Mouse (Mus musculus) erythroid progenitor cell, adult 5-6 weeks (primary cell): Measurements from ENCODE around the gene Hist1h2ap. TPM values are rescaled to one million over a fixed set of nuclear protein-coding genes. Genes with fewer than 3 reads are reported as not detected.

Experiments used
- ATAC-seq: replicated peaks from 2 replicates; pipeline ENCODE4 v1.8.0; 2016; ENCODE audit warnings: moderate number of reproducible peaks, mild to moderate bottlenecking, moderate TSS enrichment, inconsistent platforms; ENCODE audit not compliant: poor library complexity, low FRiP score, severe bottlenecking
- total RNA-seq, 2 experiments: library from RNA; stranded (forward) in 1 of 2; stranded (reverse) in 1 of 2; fragments of 150-400 nt in 1 of 2; fragments of 186-747, 209-891 nt in 1 of 2; gene quantifications; 2 replicates each; pipeline versions ENCODE4 v1.2.3 to v1.2.4; 2015 to 2017; ENCODE audit warnings: low replicate concordance in 2 of 2

Gene Hist1h2ap
- total RNA-seq, 2 experiments from 2014 or later, result 329 to 16,342 TPM

GRCm38 (mm10) chr13:21811539-21811938, 21.8 kb downstream of the Hist1h2ap start, which contains the start of gene Hist1h4m:
TSS of gene Hist1h4m (plus strand) at chr13:21811746.
- peak; percentile 52 for ATAC-seq

GRCm38 (mm10) chr13:21811074-21811473, 22.2 kb downstream of the Hist1h2ap start:
- peak; percentile 55 for ATAC-seq

GRCm38 (mm10) chr13:21810073-21810472, 23.2 kb downstream of the Hist1h2ap start, which contains the start of the genes Hist1h2bq and Hist1h2ao:
TSS of gene Hist1h2bq (minus strand) at chr13:21810197.
TSS of gene Hist1h2ao (plus strand) at chr13:21810465.
- peak; percentile 80 for ATAC-seq

GRCm38 (mm10) chr13:21803058-21803457, 30.2 kb downstream of the Hist1h2ap start:
- peak; percentile 83 for ATAC-seq

- ATAC-seq, result peak; percentile 80
Measured at GRCm38 (mm10) chr13:21797163-21797562, 36.1 kb downstream of the Hist1h2ap start.

- ATAC-seq, result no peak
Measured at GRCm38 (mm10) chr13:21795584-21795983, 37.7 kb downstream of the Hist1h2ap start.

GRCm38 (mm10) chr13:21790601-21791283, 42.6 kb downstream of the Hist1h2ap start:
- ATAC-seq, result no peak

GRCm38 (mm10) chr13:21789925-21790324, 43.4 kb downstream of the Hist1h2ap start:
- ATAC-seq, result no peak

- no peak for ATAC-seq
Measured at GRCm38 (mm10) chr13:21787760-21788593, 45.3 kb downstream of the Hist1h2ap start.

GRCm38 (mm10) chr13:21786899-21787629, 46.2 kb downstream of the Hist1h2ap start, which contains the start of the genes Hist1h2an and Hist1h2bp:
TSS of gene Hist1h2an (minus strand) at chr13:21787218.
TSS of gene Hist1h2bp (plus strand) at chr13:21787461.
- ATAC-seq, result peak; percentile 74

GRCm38 (mm10) chr13:21786189-21786898, 47.0 kb downstream of the Hist1h2ap start:
- peak; percentile 8 for ATAC-seq

- ATAC-seq, result no peak
Measured at GRCm38 (mm10) chr13:21784311-21784710, 49.0 kb downstream of the Hist1h2ap start.

GRCm38 (mm10) chr13:21783734-21784161, 49.6 kb downstream of the Hist1h2ap start:
- no peak for ATAC-seq

GRCm38 (mm10) chr13:21783255-21783617, 50.1 kb downstream of the Hist1h2ap start, which contains the start of gene Hist1h3i:
TSS of gene Hist1h3i (minus strand) at chr13:21783370.
- ATAC-seq, result 0 out of 2 replicates have a peak, but pooled peaks have one; percentile 8

Other genes starting within 250 kb of the Hist1h2ap start
- gene Olfr1362, start 219.5 kb downstream of the Hist1h2ap start, total RNA-seq (2015; ENCODE audit: low replicate concordance), result not detected in 2 replicates
- not detected in 2 replicates for gene Olfr1362, start 219.5 kb downstream of the Hist1h2ap start, total RNA-seq (2017; ENCODE audit: low replicate concordance)
- gene Olfr11, start 191.0 kb downstream of the Hist1h2ap start, total RNA-seq (2015; ENCODE audit: low replicate concordance), result not detected in 2 replicates
- gene Olfr11, start 191.0 kb downstream of the Hist1h2ap start, total RNA-seq (2017; ENCODE audit: low replicate concordance), result not detected in 2 replicates
- gene Olfr1361, start 170.1 kb downstream of the Hist1h2ap start, total RNA-seq (2015; ENCODE audit: low replicate concordance), result not detected in 2 replicates
- gene Olfr1361, start 170.1 kb downstream of the Hist1h2ap start, total RNA-seq (2017; ENCODE audit: low replicate concordance), result not detected in 2 replicates
- not detected in 2 replicates for gene Olfr1360, start 156.1 kb downstream of the Hist1h2ap start, total RNA-seq (2015; ENCODE audit: low replicate concordance)
- not detected in 2 replicates for gene Olfr1360, start 156.1 kb downstream of the Hist1h2ap start, total RNA-seq (2017; ENCODE audit: low replicate concordance)
- gene Olfr1359, start 135.4 kb downstream of the Hist1h2ap start, total RNA-seq (2015; ENCODE audit: low replicate concordance), result not detected in 2 replicates
- gene Olfr1359, start 135.4 kb downstream of the Hist1h2ap start, total RNA-seq (2017; ENCODE audit: low replicate concordance), result not detected in 2 replicates
- gene Hist1h2bl, start 117.4 kb downstream of the Hist1h2ap start, total RNA-seq (2015; ENCODE audit: low replicate concordance), result 989 and 1,130 TPM in 2 replicates
- gene Hist1h2bl, start 117.4 kb downstream of the Hist1h2ap start, total RNA-seq (2017; ENCODE audit: low replicate concordance), result 1,595 and 2,060 TPM in 2 replicates
- gene Hist1h2ai, start 117.1 kb downstream of the Hist1h2ap start, total RNA-seq (2015; ENCODE audit: low replicate concordance), result 22.6 and 24.1 TPM in 2 replicates
- gene Hist1h2ai, start 117.1 kb downstream of the Hist1h2ap start, total RNA-seq (2017; ENCODE audit: low replicate concordance), result 2,450 and 5,888 TPM in 2 replicates
- 64.9 and 143 TPM in 2 replicates for gene Hist1h3h, start 115.8 kb downstream of the Hist1h2ap start, total RNA-seq (2015; ENCODE audit: low replicate concordance)
- gene Hist1h3h, start 115.8 kb downstream of the Hist1h2ap start, total RNA-seq (2017; ENCODE audit: low replicate concordance), result 379 and 793 TPM in 2 replicates
- 396 and 580 TPM in 2 replicates for gene Hist1h2bm, start 111.5 kb downstream of the Hist1h2ap start, total RNA-seq (2015; ENCODE audit: low replicate concordance)
- gene Hist1h2bm, start 111.5 kb downstream of the Hist1h2ap start, total RNA-seq (2017; ENCODE audit: low replicate concordance), result 1,330 and 1,438 TPM in 2 replicates
- 12.6 and 18.4 TPM in 2 replicates for gene Hist1h4j, start 98.4 kb downstream of the Hist1h2ap start, total RNA-seq (2015; ENCODE audit: low replicate concordance)
- gene Hist1h4j, start 98.4 kb downstream of the Hist1h2ap start, total RNA-seq (2017; ENCODE audit: low replicate concordance), result 900 and 1,530 TPM in 2 replicates
- gene Hist1h4k, start 83.0 kb downstream of the Hist1h2ap start, total RNA-seq (2015; ENCODE audit: low replicate concordance), result 298 and 381 TPM in 2 replicates
- gene Hist1h4k, start 83.0 kb downstream of the Hist1h2ap start, total RNA-seq (2017; ENCODE audit: low replicate concordance), result 3,827 and 6,951 TPM in 2 replicates
- gene Hist1h2ak, start 79.7 kb downstream of the Hist1h2ap start, total RNA-seq (2015; ENCODE audit: low replicate concordance), result 480 and 792 TPM in 2 replicates
- 4,887 and 6,345 TPM in 2 replicates for gene Hist1h2ak, start 79.7 kb downstream of the Hist1h2ap start, total RNA-seq (2017; ENCODE audit: low replicate concordance)
- gene Hist1h2bn, start 79.4 kb downstream of the Hist1h2ap start, total RNA-seq (2015; ENCODE audit: low replicate concordance), result 1,688 and 1,944 TPM in 2 replicates
- 6,530 and 7,011 TPM in 2 replicates for gene Hist1h2bn, start 79.4 kb downstream of the Hist1h2ap start, total RNA-seq (2017; ENCODE audit: low replicate concordance)
- gene Hist1h1b, start 52.9 kb downstream of the Hist1h2ap start, total RNA-seq (2015; ENCODE audit: low replicate concordance), result 1,815 and 1,971 TPM in 2 replicates
- 4,746 and 7,405 TPM in 2 replicates for gene Hist1h1b, start 52.9 kb downstream of the Hist1h2ap start, total RNA-seq (2017; ENCODE audit: low replicate concordance)
- gene Hist1h3i, start 50.1 kb downstream of the Hist1h2ap start, total RNA-seq (2015; ENCODE audit: low replicate concordance), result 807 and 971 TPM in 2 replicates
- gene Hist1h3i, start 50.1 kb downstream of the Hist1h2ap start, total RNA-seq (2017; ENCODE audit: low replicate concordance), result 793 and 862 TPM in 2 replicates
- 9.4 and 13.4 TPM in 2 replicates for gene Hist1h2an, start 46.3 kb downstream of the Hist1h2ap start, total RNA-seq (2015; ENCODE audit: low replicate concordance)
- 1,681 and 2,099 TPM in 2 replicates for gene Hist1h2an, start 46.3 kb downstream of the Hist1h2ap start, total RNA-seq (2017; ENCODE audit: low replicate concordance)
- 31.0 and 96.0 TPM in 2 replicates for gene Hist1h2bp, start 46.0 kb downstream of the Hist1h2ap start, total RNA-seq (2015; ENCODE audit: low replicate concordance)
- 241 and 315 TPM in 2 replicates for gene Hist1h2bp, start 46.0 kb downstream of the Hist1h2ap start, total RNA-seq (2017; ENCODE audit: low replicate concordance)
- gene Hist1h2bq, start 23.3 kb downstream of the Hist1h2ap start, total RNA-seq (2015; ENCODE audit: low replicate concordance), result 607 and 1,040 TPM in 2 replicates
- gene Hist1h2bq, start 23.3 kb downstream of the Hist1h2ap start, total RNA-seq (2017; ENCODE audit: low replicate concordance), result 124 and 1,223 TPM in 2 replicates
- 587 and 743 TPM in 2 replicates for gene Hist1h2ao, start 23.0 kb downstream of the Hist1h2ap start, total RNA-seq (2015; ENCODE audit: low replicate concordance)
- 2,181 TPM in 1 of 2 replicates, not detected in the other for gene Hist1h2ao, start 23.0 kb downstream of the Hist1h2ap start, total RNA-seq (2017; ENCODE audit: low replicate concordance)
- 328 and 512 TPM in 2 replicates for gene Hist1h4m, start 21.8 kb downstream of the Hist1h2ap start, total RNA-seq (2015; ENCODE audit: low replicate concordance)
- gene Hist1h4m, start 21.8 kb downstream of the Hist1h2ap start, total RNA-seq (2017; ENCODE audit: low replicate concordance), result 4,244 and 7,239 TPM in 2 replicates
- gene Hist1h4n, start 1.3 kb downstream of the Hist1h2ap start, total RNA-seq (2015; ENCODE audit: low replicate concordance), result 169 and 258 TPM in 2 replicates
- 2,740 and 4,790 TPM in 2 replicates for gene Hist1h4n, start 1.3 kb downstream of the Hist1h2ap start, total RNA-seq (2017; ENCODE audit: low replicate concordance)
- 696 and 939 TPM in 2 replicates for gene Hist1h2br, start 236 bp upstream of the Hist1h2ap start, total RNA-seq (2015; ENCODE audit: low replicate concordance)
- gene Hist1h2br, start 236 bp upstream of the Hist1h2ap start, total RNA-seq (2017; ENCODE audit: low replicate concordance), result 393 and 1,610 TPM in 2 replicates
- not detected in 2 replicates for gene Zfp184, start 111.6 kb upstream of the Hist1h2ap start, total RNA-seq (2015; ENCODE audit: low replicate concordance)
- 1.3 TPM in 1 of 2 replicates, not detected in the other for gene Zfp184, start 111.6 kb upstream of the Hist1h2ap start, total RNA-seq (2017; ENCODE audit: low replicate concordance)
- not detected in 2 replicates for gene Pom121l2, start 147.7 kb upstream of the Hist1h2ap start, total RNA-seq (2015; ENCODE audit: low replicate concordance)
- not detected in 2 replicates for gene Pom121l2, start 147.7 kb upstream of the Hist1h2ap start, total RNA-seq (2017; ENCODE audit: low replicate concordance)
- 4.0 TPM in 1 of 2 replicates, not detected in the other for gene Prss16, start 176.2 kb upstream of the Hist1h2ap start, total RNA-seq (2015; ENCODE audit: low replicate concordance)
- not detected in 2 replicates for gene Prss16, start 176.2 kb upstream of the Hist1h2ap start, total RNA-seq (2017; ENCODE audit: low replicate concordance)
- 4.6 TPM in 1 of 2 replicates, not detected in the other for gene Hist1h2ah, start 202.1 kb upstream of the Hist1h2ap start, total RNA-seq (2015; ENCODE audit: low replicate concordance)
- gene Hist1h2ah, start 202.1 kb upstream of the Hist1h2ap start, total RNA-seq (2017; ENCODE audit: low replicate concordance), result 2,615 and 4,600 TPM in 2 replicates
- gene Hist1h2bk, start 202.4 kb upstream of the Hist1h2ap start, total RNA-seq (2015; ENCODE audit: low replicate concordance), result 206 and 707 TPM in 2 replicates
- gene Hist1h2bk, start 202.4 kb upstream of the Hist1h2ap start, total RNA-seq (2017; ENCODE audit: low replicate concordance), result 2,593 and 2,906 TPM in 2 replicates
- gene Hist1h4i, start 207.9 kb upstream of the Hist1h2ap start, total RNA-seq (2015; ENCODE audit: low replicate concordance), result 116 and 173 TPM in 2 replicates
- 364 and 489 TPM in 2 replicates for gene Hist1h4i, start 207.9 kb upstream of the Hist1h2ap start, total RNA-seq (2017; ENCODE audit: low replicate concordance)
- gene Hist1h2ag, start 209.4 kb upstream of the Hist1h2ap start, total RNA-seq (2015; ENCODE audit: low replicate concordance), result 142 and 172 TPM in 2 replicates
- 3,967 and 4,951 TPM in 2 replicates for gene Hist1h2ag, start 209.4 kb upstream of the Hist1h2ap start, total RNA-seq (2017; ENCODE audit: low replicate concordance)
- gene Hist1h2bj, start 209.7 kb upstream of the Hist1h2ap start, total RNA-seq (2015; ENCODE audit: low replicate concordance), result 153 and 245 TPM in 2 replicates
- gene Hist1h2bj, start 209.7 kb upstream of the Hist1h2ap start, total RNA-seq (2017; ENCODE audit: low replicate concordance), result 1,461 and 1,550 TPM in 2 replicates